Mouse (Mus musculus) hindbrain, embryonic 11.5 days (tissue): ENCODE measurements around the gene Atp2a2. TPM values are rescaled to one million over a fixed set of nuclear protein-coding genes. Genes with fewer than 3 reads are reported as not detected.
"Not testable (repeated sequence)": the region's sequence is repeated elsewhere in the genome, so short reads cannot be mapped to it uniquely, and the experiment has no call there.

ENCODE experiments used
- ATAC-seq: fragments of 200-750 bp; cut with Nextera tagmentation; 2 replicates; pipeline ENCODE4 v1.8.0; 2017; ENCODE audit warnings: mild to moderate bottlenecking, moderate TSS enrichment, moderate library complexity; ENCODE audit not compliant: low FRiP score
- DNase-seq: peaks from one replicate; pipeline ENCODE4 v3.0.0-alpha.2; 2015; ENCODE audit warnings: low spot score
- H3K27ac ChIP-seq: fragments of 300-500 bp; sonication (generic); 2 replicates; pipeline ENCODE4 v1.5.1; 2014; ENCODE audit warnings: mild to moderate bottlenecking, low read depth, low read length
- H3K27me3 ChIP-seq: fragments of 300-500 bp; sonication (generic); 2 replicates; pipeline ENCODE4 v1.6.1; 2014; ENCODE audit warnings: mild to moderate bottlenecking, low read length, moderate library complexity, mixed read lengths; ENCODE audit not compliant: control insufficient read depth, insufficient read depth
- H3K36me3 ChIP-seq: fragments of 300-500 bp; sonication (generic); 2 replicates; pipeline ENCODE4 v1.6.1; 2014; ENCODE audit warnings: mild to moderate bottlenecking, low read length, moderate library complexity, mixed read lengths; ENCODE audit not compliant: control insufficient read depth, insufficient read depth
- H3K4me1 ChIP-seq: fragments of 300-500 bp; sonication (generic); replicated peaks from 2 replicates; pipeline ENCODE4 v1.6.1; 2014; ENCODE audit warnings: low read length, mixed read lengths; ENCODE audit not compliant: control insufficient read depth, insufficient read depth
- H3K4me2 ChIP-seq: fragments of 300-500 bp; sonication (generic); replicated peaks from 2 replicates; pipeline ENCODE4 v1.6.1; 2014; ENCODE audit warnings: mild to moderate bottlenecking, low read depth, low read length
- H3K4me3 ChIP-seq: fragments of 300-500 bp; sonication (generic); 2 replicates; pipeline ENCODE4 v1.5.1; 2014; ENCODE audit warnings: low read depth, low read length
- H3K9ac ChIP-seq: fragments of 300-500 bp; sonication (generic); 2 replicates; pipeline ENCODE4 v1.6.1; 2014; ENCODE audit warnings: low read depth, low read length
- H3K9me3 ChIP-seq: fragments of 300-500 bp; sonication (generic); 2 replicates; pipeline ENCODE4 v1.6.1; 2016; ENCODE audit warnings: low read length; ENCODE audit not compliant: control insufficient read depth
- whole genome bisulfite sequencing: fragments of 180-500 bp; shearing (Covaris S2); extraction: QIAGEN DNeasy Blood & Tissue Kit; methylation state at CpG from one replicate; pipeline ENCODE4 v1.1.7; 2014; 5-methylcytosine and 5-hydroxymethylcytosine counted together
- polyA plus RNA-seq: library from polyadenylated mRNA; unstranded; fragments of >200 nt; fragmentation: Nextera tagmentation; extraction: Ambion mirVana; gene quantifications from 2 replicates; pipeline ENCODE4 v1.2.1, GENCODE M21; 2014

Atp2a2 gene
- polyA plus RNA-seq, 1 experiment from 2014 or later = 50.2 TPM

GRCm38 (mm10) chr5:122477492-122477891 is 24.5 kb downstream of the Atp2a2 start:
- Histone ChIP-seq H3K9ac (no peak overlapping the region), H3K27me3 (no peaks in the 10 kb centered on the region), H3K9me3 (no peaks in the 10 kb centered on the region), H3K4me2 (no peak overlapping the region), H3K27ac (no peak overlapping the region), H3K36me3 (peaks cover 2% of the 10 kb centered on the region; the same call in 1 of the 2 replicates), H3K4me3 (no peak overlapping the region), H3K4me1 (no peaks in the 10 kb centered on the region)
- DNase-seq (no peak), ATAC-seq (no peak)
- 93% methylated on average over 3 of the region's 3 CpGs for WGBS

- H3K36me3 ChIP-seq = peaks cover 10% of the 10 kb centered on the region; the same call in 1 of the 2 replicates
Measured at GRCm38 (mm10) chr5:122476078-122476477, 25.9 kb downstream of the Atp2a2 start.

GRCm38 (mm10) chr5:122474643-122475363 is 27.2 kb downstream of the Atp2a2 start:
- no peak for ATAC-seq
- 86% methylated on average over 4 of the region's 4 CpGs for WGBS

More at GRCm38 (mm10) chr5:122476078-122476477, 25.9 kb downstream of the Atp2a2 start:
- DNase-seq (no peak), ATAC-seq (no peak)
- H3K27ac ChIP-seq = no peak overlapping the region
- H3K4me2 ChIP-seq = no peak overlapping the region
- no peak overlapping the region for H3K9ac ChIP-seq
- no peaks in the 10 kb centered on the region for H3K4me1 ChIP-seq
- no peak overlapping the region for H3K4me3 ChIP-seq
- H3K27me3 ChIP-seq = no peaks in the 10 kb centered on the region
- H3K9me3 ChIP-seq = no peaks in the 10 kb centered on the region
- WGBS = 84% methylated on average over 3 of the region's 3 CpGs

GRCm38 (mm10) chr5:122471658-122472057 is 30.4 kb downstream of the Atp2a2 start:
- H3K4me2 ChIP-seq = no peak overlapping the region
- no peaks in the 10 kb centered on the region for H3K27me3 ChIP-seq
- H3K9me3 ChIP-seq = no peaks in the 10 kb centered on the region
- DNase-seq (no peak), ATAC-seq (no peak)
- no peaks in the 10 kb centered on the region for H3K4me1 ChIP-seq
- H3K9ac ChIP-seq = no peak overlapping the region
- H3K36me3 ChIP-seq = peaks cover 26% of the 10 kb centered on the region
- WGBS = 92% methylated on average over 5 of the region's 5 CpGs
- H3K27ac ChIP-seq = no peak overlapping the region
- H3K4me3 ChIP-seq = no peak overlapping the region

More at GRCm38 (mm10) chr5:122474643-122475363, 27.2 kb downstream of the Atp2a2 start:
- Histone ChIP-seq H3K4me3 (no peak overlapping the region), H3K9me3 (no peaks in the 10 kb centered on the region), H3K36me3 (peaks cover 13% of the 10 kb centered on the region), H3K27me3 (no peaks in the 10 kb centered on the region), H3K27ac (no peak overlapping the region), H3K9ac (no peak overlapping the region), H3K4me1 (no peaks in the 10 kb centered on the region), H3K4me2 (no peak overlapping the region)
- DNase-seq = no peak

- no peaks in the 10 kb centered on the region for H3K4me1 ChIP-seq
- H3K27ac ChIP-seq = no peak overlapping the region
- H3K27me3 ChIP-seq = no peaks in the 10 kb centered on the region
- H3K4me2 ChIP-seq = no peak overlapping the region
- no peaks in the 10 kb centered on the region for H3K9me3 ChIP-seq
- ATAC-seq (no peak), DNase-seq (no peak)
- H3K9ac ChIP-seq = no peak overlapping the region
- H3K36me3 ChIP-seq = peaks cover 27% of the 10 kb centered on the region
- H3K4me3 ChIP-seq = no peak overlapping the region
- 94% methylated on average over 9 of the region's 9 CpGs for WGBS
Measured at GRCm38 (mm10) chr5:122461431-122461830, 40.6 kb downstream of the Atp2a2 start.

GRCm38 (mm10) chr5:122460656-122461055 is 41.4 kb downstream of the Atp2a2 start:
- 89% methylated on average over 11 of the region's 11 CpGs for WGBS
- H3K4me2 ChIP-seq = no peak overlapping the region
- peaks cover 28% of the 10 kb centered on the region for H3K36me3 ChIP-seq
- H3K4me3 ChIP-seq = no peak overlapping the region
- DNase-seq = no peak
- no peak overlapping the region for H3K27ac ChIP-seq
- H3K27me3 ChIP-seq = no peaks in the 10 kb centered on the region
- ATAC-seq = no peak
- no peaks in the 10 kb centered on the region for H3K4me1 ChIP-seq
- no peaks in the 10 kb centered on the region for H3K9me3 ChIP-seq
- no peak overlapping the region for H3K9ac ChIP-seq

GRCm38 (mm10) chr5:122459335-122459734 is 42.7 kb downstream of the Atp2a2 start:
- Histone ChIP-seq H3K4me2 (no peak overlapping the region), H3K4me1 (no peaks in the 10 kb centered on the region), H3K27ac (no peak overlapping the region), H3K36me3 (peaks cover 30% of the 10 kb centered on the region), H3K4me3 (no peak overlapping the region), H3K9ac (no peak overlapping the region), H3K27me3 (no peaks in the 10 kb centered on the region), H3K9me3 (no peaks in the 10 kb centered on the region)
- ATAC-seq = no peak
- WGBS = 94% methylated on average over 5 of the region's 5 CpGs
- no peak for DNase-seq

GRCm38 (mm10) chr5:122458066-122458465 is 44.0 kb downstream of the Atp2a2 start:
- no peak for DNase-seq
- H3K9ac ChIP-seq = no peak overlapping the region
- 96% methylated on average over 4 of the region's 4 CpGs for WGBS
- no peak overlapping the region for H3K27ac ChIP-seq
- peaks cover 29% of the 10 kb centered on the region for H3K36me3 ChIP-seq
- no peaks in the 10 kb centered on the region for H3K9me3 ChIP-seq
- no peak for ATAC-seq
- no peak overlapping the region for H3K4me2 ChIP-seq
- no peaks in the 10 kb centered on the region for H3K27me3 ChIP-seq
- H3K4me3 ChIP-seq = no peak overlapping the region
- no peaks in the 10 kb centered on the region for H3K4me1 ChIP-seq

- not testable (repeated sequence) for H3K4me3 ChIP-seq, H3K4me2 ChIP-seq, H3K27me3 ChIP-seq, H3K27ac ChIP-seq, H3K9me3 ChIP-seq, DNase-seq, H3K9ac ChIP-seq, H3K4me1 ChIP-seq, ATAC-seq
- 87% methylated on average over 9 of the region's 9 CpGs for WGBS
- peaks cover 21% of the 10 kb centered on the region for H3K36me3 ChIP-seq
Measured at GRCm38 (mm10) chr5:122457054-122457453, 45.0 kb downstream of the Atp2a2 start.
